Mouse (Mus musculus): ENCODE measurements around the gene Rabgap1l. TPM values are rescaled to one million over a fixed set of nuclear protein-coding genes. Genes with fewer than 3 reads are reported as not detected.

Rabgap1l gene
- polyA plus RNA-seq, 1 experiment from 2014 or later, result 21.3 TPM

GRCm38 (mm10) chr1:160273133-160273743 lies 519.8 kb downstream of the Rabgap1l start:
- no peak overlapping the region for H3K9ac ChIP-seq
- no peak overlapping the region for H3K4me3 ChIP-seq
- H3K27me3 ChIP-seq, result no peaks in the 10 kb centered on the region
- no peaks in the 10 kb centered on the region; the same call in 1 of the 2 replicates for H3K4me1 ChIP-seq
- H3K27ac ChIP-seq, result no peak overlapping the region
- no peaks in the 10 kb centered on the region for H3K36me3 ChIP-seq (ENCODE audit: poor library complexity, severe bottlenecking)
- ATAC-seq, result no peak
- no peaks in the 10 kb centered on the region for H3K9me3 ChIP-seq (replicated peaks)
- H3K4me2 ChIP-seq, result no peak overlapping the region
- 83% methylated on average over 7 of the region's 7 CpGs for WGBS

GRCm38 (mm10) chr1:160271282-160271967 lies 521.6 kb downstream of the Rabgap1l start:
- WGBS, result 66% methylated on average over 1 of the region's 1 CpGs
- Histone ChIP-seq H3K36me3 (ENCODE audit: poor library complexity, severe bottlenecking) (no peaks in the 10 kb centered on the region), H3K9ac (no peak overlapping the region), H3K4me3 (no peak overlapping the region), H3K4me2 (no peak overlapping the region), H3K9me3 (replicated peaks) (no peaks in the 10 kb centered on the region), H3K27ac (no peak overlapping the region), H3K27me3 (no peaks in the 10 kb centered on the region), H3K4me1 (no peaks in the 10 kb centered on the region)
- no peak for ATAC-seq

GRCm38 (mm10) chr1:160268322-160268721 lies 524.7 kb downstream of the Rabgap1l start:
- Histone ChIP-seq H3K4me2 (no peak overlapping the region), H3K9ac (no peak overlapping the region), H3K27me3 (no peaks in the 10 kb centered on the region), H3K36me3 (ENCODE audit: poor library complexity, severe bottlenecking) (no peaks in the 10 kb centered on the region), H3K27ac (no peak overlapping the region), H3K4me3 (no peak overlapping the region), H3K4me1 (no peaks in the 10 kb centered on the region), H3K9me3 (replicated peaks) (no peaks in the 10 kb centered on the region)
- no peak for ATAC-seq
- 97% methylated on average over 3 of the region's 3 CpGs for WGBS

GRCm38 (mm10) chr1:160263630-160264346 lies 529.2 kb downstream of the Rabgap1l start:
- no peak for ATAC-seq
- no peak overlapping the region for H3K4me3 ChIP-seq
- WGBS, result 89% methylated on average over 16 of the region's 16 CpGs
- H3K4me1 ChIP-seq, result peaks cover 16% of the 10 kb centered on the region
- no peaks in the 10 kb centered on the region for H3K27me3 ChIP-seq
- H3K9ac ChIP-seq, result no peak overlapping the region
- no peak overlapping the region for H3K27ac ChIP-seq
- H3K36me3 ChIP-seq (ENCODE audit: poor library complexity, severe bottlenecking), result no peaks in the 10 kb centered on the region
- no peak overlapping the region for H3K4me2 ChIP-seq
- H3K9me3 ChIP-seq (replicated peaks), result no peaks in the 10 kb centered on the region

- Histone ChIP-seq H3K27me3 (no peaks in the 10 kb centered on the region), H3K36me3 (ENCODE audit: poor library complexity, severe bottlenecking) (no peaks in the 10 kb centered on the region), H3K27ac (no peak overlapping the region), H3K9ac (no peak overlapping the region), H3K9me3 (replicated peaks) (no peaks in the 10 kb centered on the region), H3K4me1 (peaks cover 16% of the 10 kb centered on the region), H3K4me3 (no peak overlapping the region), H3K4me2 (no peak overlapping the region)
- 93% methylated on average over 5 of the region's 5 CpGs for WGBS
- no peak for ATAC-seq
Measured at GRCm38 (mm10) chr1:160263053-160263452, 530.0 kb downstream of the Rabgap1l start.

GRCm38 (mm10) chr1:160262415-160262814 lies 530.6 kb downstream of the Rabgap1l start:
- Histone ChIP-seq H3K4me3 (no peak overlapping the region), H3K27me3 (no peaks in the 10 kb centered on the region), H3K4me2 (no peak overlapping the region), H3K36me3 (ENCODE audit: poor library complexity, severe bottlenecking) (no peaks in the 10 kb centered on the region), H3K9me3 (replicated peaks) (no peaks in the 10 kb centered on the region), H3K9ac (no peak overlapping the region), H3K4me1 (peaks cover 16% of the 10 kb centered on the region), H3K27ac (no peak overlapping the region)
- 92% methylated on average over 4 of the region's 4 CpGs for WGBS
- ATAC-seq, result no peak

- ATAC-seq, result no peak
- Histone ChIP-seq H3K9me3 (replicated peaks) (no peaks in the 10 kb centered on the region), H3K4me2 (no peak overlapping the region), H3K27me3 (no peaks in the 10 kb centered on the region), H3K4me1 (peaks cover 16% of the 10 kb centered on the region), H3K4me3 (no peak overlapping the region), H3K9ac (no peak overlapping the region), H3K36me3 (ENCODE audit: poor library complexity, severe bottlenecking) (no peaks in the 10 kb centered on the region), H3K27ac (no peak overlapping the region)
- WGBS, result 83% methylated on average over 2 of the region's 2 CpGs
Measured at GRCm38 (mm10) chr1:160261849-160262248, 531.2 kb downstream of the Rabgap1l start.

GRCm38 (mm10) chr1:160260605-160261004 lies 532.4 kb downstream of the Rabgap1l start:
- peaks cover 4% of the 10 kb centered on the region for H3K36me3 ChIP-seq (ENCODE audit: poor library complexity, severe bottlenecking)
- peaks cover 16% of the 10 kb centered on the region for H3K4me1 ChIP-seq
- peak; percentile 19; the same call in 1 of the 2 replicates for ATAC-seq
- no peak overlapping the region for H3K9ac ChIP-seq
- H3K4me2 ChIP-seq, result no peak overlapping the region
- no peak overlapping the region for H3K4me3 ChIP-seq
- WGBS, result 80% methylated on average over 4 of the region's 4 CpGs
- H3K27ac ChIP-seq, result no peak overlapping the region; the same call in 1 of the 2 replicates
- no peaks in the 10 kb centered on the region for H3K9me3 ChIP-seq (replicated peaks)
- H3K27me3 ChIP-seq, result no peaks in the 10 kb centered on the region

- peak; percentile 88 for ATAC-seq
- Histone ChIP-seq H3K27ac (no peak overlapping the region), H3K4me2 (no peak overlapping the region), H3K36me3 (ENCODE audit: poor library complexity, severe bottlenecking) (peaks cover 5% of the 10 kb centered on the region), H3K27me3 (no peaks in the 10 kb centered on the region), H3K9ac (no peak overlapping the region), H3K4me1 (peaks cover 16% of the 10 kb centered on the region), H3K9me3 (replicated peaks) (no peaks in the 10 kb centered on the region), H3K4me3 (no peak overlapping the region)
- WGBS, result 37% methylated on average over 7 of the region's 7 CpGs
Measured at GRCm38 (mm10) chr1:160259884-160260283, 533.1 kb downstream of the Rabgap1l start.

GRCm38 (mm10) chr1:160253108-160253507 lies 539.9 kb downstream of the Rabgap1l start:
- no peak overlapping the region for H3K27ac ChIP-seq
- no peaks in the 10 kb centered on the region for H3K9me3 ChIP-seq (replicated peaks)
- peaks cover 5% of the 10 kb centered on the region for H3K36me3 ChIP-seq (ENCODE audit: poor library complexity, severe bottlenecking)
- H3K4me1 ChIP-seq, result no peaks in the 10 kb centered on the region
- no peaks in the 10 kb centered on the region for H3K27me3 ChIP-seq
- H3K4me3 ChIP-seq, result no peak overlapping the region
- no peak overlapping the region for H3K4me2 ChIP-seq
- no peak for ATAC-seq
- H3K9ac ChIP-seq, result no peak overlapping the region
- WGBS, result 100% methylated on average over 2 of the region's 2 CpGs

GRCm38 (mm10) chr1:160251388-160252007 lies 541.5 kb downstream of the Rabgap1l start:
- no peak for ATAC-seq
- 85% methylated on average over 5 of the region's 5 CpGs for WGBS
- no peak overlapping the region for H3K9ac ChIP-seq

GRCm38 (mm10) chr1:160250782-160251181 lies 542.2 kb downstream of the Rabgap1l start:
- no peak for ATAC-seq
- no peak overlapping the region for H3K9ac ChIP-seq
- 85% methylated on average over 4 of the region's 4 CpGs for WGBS
- no peak overlapping the region for H3K4me2 ChIP-seq
- no peaks in the 10 kb centered on the region for H3K9me3 ChIP-seq (replicated peaks)
- 0 out of 2 replicates have a peak, but pooled peaks cover 3% of the 10 kb centered on the region for H3K4me1 ChIP-seq
- peaks cover 2% of the 10 kb centered on the region for H3K36me3 ChIP-seq (ENCODE audit: poor library complexity, severe bottlenecking)
- no peak overlapping the region for H3K27ac ChIP-seq
- no peak overlapping the region for H3K4me3 ChIP-seq
- H3K27me3 ChIP-seq, result no peaks in the 10 kb centered on the region

More at GRCm38 (mm10) chr1:160251388-160252007, 541.5 kb downstream of the Rabgap1l start:
- no peak overlapping the region for H3K4me3 ChIP-seq
- H3K27ac ChIP-seq, result no peak overlapping the region
- peaks cover 5% of the 10 kb centered on the region for H3K36me3 ChIP-seq (ENCODE audit: poor library complexity, severe bottlenecking)
- H3K4me2 ChIP-seq, result no peak overlapping the region
- no peaks in the 10 kb centered on the region for H3K9me3 ChIP-seq (replicated peaks)
- H3K27me3 ChIP-seq, result no peaks in the 10 kb centered on the region
- H3K4me1 ChIP-seq, result 0 out of 2 replicates have a peak, but pooled peaks cover 3% of the 10 kb centered on the region
